Mouse (Mus musculus) lung, adult 18-20 months (tissue): ENCODE measurements around the gene Mpo.
A peak's percentile ranks its signal among the peaks of the same experiment; 100 is the strongest.

Experiments
- DNase-seq, 2 experiments: peaks; one replicate each; pipeline ENCODE4 v3.0.0; 2022; ENCODE audit warnings: mixed read lengths in 2 of 2

Gene Mpo

GRCm38 (mm10) chr11:87807433-87807832 lies 14.1 kb downstream of the Mpo start:
- DNase-seq, result no peak

GRCm38 (mm10) chr11:87808236-87808635 lies 14.9 kb downstream of the Mpo start:
- DNase-seq, result no peak

- DNase-seq, result peak in 1 of 2 experiments; percentile 5
Observed at GRCm38 (mm10) chr11:87811396-87811795, 18.0 kb downstream of the Mpo start.

- no peak for DNase-seq
Observed at GRCm38 (mm10) chr11:87814831-87815230, 21.4 kb downstream of the Mpo start.

GRCm38 (mm10) chr11:87816707-87817442 lies 23.5 kb downstream of the Mpo start:
- DNase-seq, result peak; percentile 4 to 5

- DNase-seq, result no peak
Observed at GRCm38 (mm10) chr11:87817443-87817773, 24.0 kb downstream of the Mpo start.

- DNase-seq, result no peak
Observed at GRCm38 (mm10) chr11:87821502-87821901, 28.1 kb downstream of the Mpo start.

GRCm38 (mm10) chr11:87828239-87828900 lies 35.0 kb downstream of the Mpo start, which contains the start of gene Lpo:
Gene Lpo (minus strand): TSS chr11:87828289.
- DNase-seq, result no peak

GRCm38 (mm10) chr11:87840676-87841075 lies 47.3 kb downstream of the Mpo start:
- DNase-seq, result peak; percentile 57 to 72

GRCm38 (mm10) chr11:87841436-87841835 lies 48.1 kb downstream of the Mpo start:
- no peak for DNase-seq

GRCm38 (mm10) chr11:87846968-87847600 lies 53.7 kb downstream of the Mpo start:
- no peak for DNase-seq

- no peak for DNase-seq
Observed at GRCm38 (mm10) chr11:87847884-87848283, 54.5 kb downstream of the Mpo start.

GRCm38 (mm10) chr11:87852690-87853596 lies 59.6 kb downstream of the Mpo start, which contains the start of gene Mks1:
Gene Mks1 (plus strand): TSS chr11:87853215.
- DNase-seq, result peak; percentile 86 to 90

- no peak for DNase-seq
Observed at GRCm38 (mm10) chr11:87853597-87853954, 60.2 kb downstream of the Mpo start.
